Mouse (Mus musculus) testis, adult 2 months (tissue): ENCODE results near the gene Cfap299. TPM values are rescaled to one million over a fixed set of nuclear protein-coding genes. Genes with fewer than 3 reads are reported as not detected.
"Not testable (repeated sequence)": the region's sequence is repeated elsewhere in the genome, so short reads cannot be mapped to it uniquely, and the experiment has no call there.

Source experiments
- H3K27ac ChIP-seq: fragments of 200-500 bp; 2 replicates; pipeline ENCODE4 v1.5.1; 2012; ENCODE audit warnings: low read depth, low read length; ENCODE audit not compliant: control insufficient read depth, insufficient read depth
- H3K27me3 ChIP-seq: fragments of 200-500 bp; 2 replicates; pipeline ENCODE4 v1.6.1; 2012; ENCODE audit warnings: mild to moderate bottlenecking, low read length, moderate library complexity; ENCODE audit not compliant: control insufficient read depth, insufficient read depth
- H3K36me3 ChIP-seq: fragments of 200-500 bp; 2 replicates; pipeline ENCODE4 v1.6.1; 2012; ENCODE audit warnings: mild to moderate bottlenecking, low read length; ENCODE audit not compliant: control insufficient read depth, insufficient read depth
- H3K4me1 ChIP-seq: fragments of 200-500 bp; 2 replicates; pipeline ENCODE4 v1.6.1; 2012; ENCODE audit warnings: low read length; ENCODE audit not compliant: control insufficient read depth, insufficient read depth
- H3K4me3 ChIP-seq: fragments of 200-500 bp; 2 replicates; pipeline ENCODE4 v1.5.1; 2012; ENCODE audit warnings: low read depth, mild to moderate bottlenecking, low read length, moderate library complexity, mixed read lengths; ENCODE audit not compliant: control insufficient read depth
- CTCF ChIP-seq: fragments of 200-500 bp; IDR thresholded peaks from 2 replicates; pipeline ENCODE4 v1.5.1; 2012; ENCODE audit warnings: low read depth, mild to moderate bottlenecking, inconsistent platforms, low read length, moderate library complexity; ENCODE audit not compliant: control insufficient read depth, insufficient read depth, insufficient replicate concordance
- POLR2A ChIP-seq: fragments of 200-500 bp; IDR thresholded peaks from 2 replicates; pipeline ENCODE4 v1.6.1; 2012; ENCODE audit warnings: low read depth, mild to moderate bottlenecking, inconsistent platforms, low read length, moderate library complexity; ENCODE audit not compliant: control insufficient read depth
- polyA plus RNA-seq: library from polyadenylated mRNA; depleted of rRNA; stranded (reverse); fragments of >200 nt; gene quantifications from 2 replicates; pipeline ENCODE4 v1.2.3, GENCODE M21; 2012

Cfap299 gene
- polyA plus RNA-seq, 1 experiment, result 62.1 TPM

- H3K4me3 ChIP-seq, result peak overlapping the region; percentile 69
- no peaks in the 10 kb centered on the region for H3K27me3 ChIP-seq
- no peaks in the 10 kb centered on the region for H3K4me1 ChIP-seq
- no peak for TF ChIP-seq CTCF
- TF ChIP-seq POLR2A, result no peak
- no peaks in the 10 kb centered on the region for H3K36me3 ChIP-seq
- H3K27ac ChIP-seq, result peak overlapping the region; percentile 36; the same call in 1 of the 2 replicates
Measured at GRCm38 (mm10) chr5:98566461-98567193, 237.5 kb downstream of the Cfap299 start.

- H3K4me3 ChIP-seq, result peak overlapping the region; percentile 54; the same call in 1 of the 2 replicates
- no peaks in the 10 kb centered on the region for H3K27me3 ChIP-seq
- no peak for TF ChIP-seq CTCF
- no peak for TF ChIP-seq POLR2A
- no peaks in the 10 kb centered on the region for H3K4me1 ChIP-seq
- H3K27ac ChIP-seq, result no peak overlapping the region
- H3K36me3 ChIP-seq, result no peaks in the 10 kb centered on the region
Measured at GRCm38 (mm10) chr5:98568481-98568880, 239.4 kb downstream of the Cfap299 start.

- TF ChIP-seq CTCF (no peak), POLR2A (no peak)
- H3K36me3 ChIP-seq, result no peaks in the 10 kb centered on the region
- H3K27me3 ChIP-seq, result no peaks in the 10 kb centered on the region
- H3K27ac ChIP-seq, result no peak overlapping the region
- no peaks in the 10 kb centered on the region for H3K4me1 ChIP-seq
- H3K4me3 ChIP-seq, result peak overlapping the region; percentile 54
Measured at GRCm38 (mm10) chr5:98569029-98569513, 240.0 kb downstream of the Cfap299 start.

GRCm38 (mm10) chr5:98572392-98572791 lies 243.3 kb downstream of the Cfap299 start:
- Histone ChIP-seq H3K4me1 (peaks cover 2% of the 10 kb centered on the region; the same call in 1 of the 2 replicates), H3K27ac (no peak overlapping the region), H3K4me3 (no peak overlapping the region), H3K27me3 (no peaks in the 10 kb centered on the region), H3K36me3 (no peaks in the 10 kb centered on the region)
- TF ChIP-seq POLR2A (no peak), CTCF (no peak)

- no peaks in the 10 kb centered on the region for H3K27me3 ChIP-seq
- H3K4me1 ChIP-seq, result peaks cover 2% of the 10 kb centered on the region; the same call in 1 of the 2 replicates
- H3K4me3 ChIP-seq, result no peak overlapping the region
- TF ChIP-seq CTCF (no peak), POLR2A (no peak)
- H3K27ac ChIP-seq, result no peak overlapping the region
- no peaks in the 10 kb centered on the region for H3K36me3 ChIP-seq
Measured at GRCm38 (mm10) chr5:98574711-98575470, 245.8 kb downstream of the Cfap299 start.

GRCm38 (mm10) chr5:98575471-98575834 lies 246.3 kb downstream of the Cfap299 start:
- no peak overlapping the region for H3K27ac ChIP-seq

GRCm38 (mm10) chr5:98576538-98576937 lies 247.4 kb downstream of the Cfap299 start:
- not testable (repeated sequence) for H3K4me3 ChIP-seq, H3K27ac ChIP-seq, H3K27me3 ChIP-seq, H3K4me1 ChIP-seq, H3K36me3 ChIP-seq

More at GRCm38 (mm10) chr5:98575471-98575834, 246.3 kb downstream of the Cfap299 start:
- peaks cover 2% of the 10 kb centered on the region; the same call in 1 of the 2 replicates for H3K4me1 ChIP-seq
- H3K36me3 ChIP-seq, result no peaks in the 10 kb centered on the region
- H3K4me3 ChIP-seq, result no peak overlapping the region
- no peaks in the 10 kb centered on the region for H3K27me3 ChIP-seq
- TF ChIP-seq POLR2A (no peak), CTCF (no peak)
